Mouse (Mus musculus) CH12.LX (cell line): Measurements from ENCODE around the gene Tspear. TPM values are rescaled to one million over a fixed set of nuclear protein-coding genes. Genes with fewer than 3 reads are reported as not detected.
A peak's percentile ranks its signal among the peaks of the same experiment; 100 is the strongest.

Experiments
- DNase-seq: peaks from one replicate; pipeline ENCODE4 v3.0.0-alpha.2; 2013; ENCODE audit errors: extremely low read depth
- H3K27ac ChIP-seq: 2 replicates; pipeline ENCODE4 v1.5.1; 2012; ENCODE audit warnings: low read depth, mild to moderate bottlenecking, control low read depth, moderate library complexity; ENCODE audit not compliant: insufficient read depth
- H3K27me3 ChIP-seq: replicated peaks from 2 replicates; pipeline ENCODE3; 2012; ENCODE audit warnings: inconsistent platforms
- H3K36me3 ChIP-seq, 2 experiments: replicated peaks in 1 of 2; 2 replicates each; pipeline versions ENCODE3 to v1.6.1; 2012; ENCODE audit warnings: inconsistent platforms in 1 of 2, low read length in 1 of 2, mild to moderate bottlenecking in 1 of 2, mixed read lengths in 1 of 2, moderate library complexity in 1 of 2; ENCODE audit not compliant: control insufficient read depth in 1 of 2, insufficient read depth in 1 of 2
- H3K4me1 ChIP-seq, 2 experiments: 2 replicates each; pipeline ENCODE4 v1.6.1; 2012; ENCODE audit warnings: inconsistent platforms in 1 of 2, moderate library complexity in 1 of 2; ENCODE audit not compliant: insufficient read depth in 2 of 2, control insufficient read depth in 1 of 2
- H3K4me2 ChIP-seq: 2 replicates; pipeline ENCODE4 v1.6.1; 2012; ENCODE audit warnings: low read depth, mild to moderate bottlenecking, control low read depth; ENCODE audit not compliant: poor library complexity, insufficient read depth, severe bottlenecking
- H3K4me3 ChIP-seq, 3 experiments: fragments of 150-350 bp in 1 of 3; sonication (generic) in 1 of 3; replicated peaks in 1 of 3; 2 replicates each; pipeline versions ENCODE3 to v1.5.1; 2011 to 2012; ENCODE audit warnings: low read depth in 2 of 3, low read length in 2 of 3, mild to moderate bottlenecking in 2 of 3, moderate library complexity in 2 of 3, control low read depth in 1 of 3, improper control_type of control experiment in 1 of 3, inconsistent platforms in 1 of 3, mixed read lengths in 1 of 3; ENCODE audit not compliant: poor library complexity in 1 of 3
- H3K79me2 ChIP-seq: replicated peaks from 2 replicates; pipeline ENCODE4 v1.6.1; 2012; ENCODE audit warnings: mild to moderate bottlenecking, moderate library complexity; ENCODE audit not compliant: control insufficient read depth, poor library complexity, insufficient read depth, severe bottlenecking; ENCODE audit errors: extremely low read depth
- H3K9ac ChIP-seq: 2 replicates; pipeline ENCODE4 v1.6.1; 2012; ENCODE audit warnings: low read depth, mild to moderate bottlenecking, control low read depth, moderate library complexity; ENCODE audit not compliant: insufficient read depth
- H3K9me3 ChIP-seq: replicated peaks from 2 replicates; pipeline ENCODE3; 2012; ENCODE audit warnings: low read length, inconsistent platforms, mixed read lengths
- BHLHE40 ChIP-seq: IDR thresholded peaks from 2 replicates; pipeline ENCODE4 v1.6.1; 2011; ENCODE audit warnings: mild to moderate bottlenecking, low read depth, low read length, improper control_type of control experiment
- CTCF ChIP-seq, 2 experiments: IDR thresholded peaks in 1 of 2; conservative IDR thresholded peaks in 1 of 2; 2 replicates each; pipeline ENCODE4 v1.5.1; 2011 to 2012; ENCODE audit warnings: low read depth in 2 of 2, low read length in 2 of 2, improper control_type of control experiment in 1 of 2, inconsistent platforms in 1 of 2, mild to moderate bottlenecking in 1 of 2, moderate library complexity in 1 of 2
- E2F4 ChIP-seq: IDR thresholded peaks from 2 replicates; pipeline ENCODE4 v1.6.1; 2011; ENCODE audit warnings: low read depth, low read length, improper control_type of control experiment; ENCODE audit not compliant: insufficient replicate concordance
- ELF1 ChIP-seq: IDR thresholded peaks from 2 replicates; pipeline ENCODE4 v1.6.1; 2014; ENCODE audit warnings: low read depth, mild to moderate bottlenecking, inconsistent platforms, low read length, improper control_type of control experiment
- EP300 ChIP-seq: IDR thresholded peaks from 2 replicates; pipeline ENCODE4 v1.6.1; 2011; ENCODE audit warnings: low read length, improper control_type of control experiment
- JUN ChIP-seq: IDR thresholded peaks from 2 replicates; pipeline ENCODE4 v1.6.1; 2011; ENCODE audit warnings: low read depth, mild to moderate bottlenecking, low read length, improper control_type of control experiment, moderate library complexity; ENCODE audit not compliant: insufficient read depth
- KAT2A ChIP-seq: IDR thresholded peaks from 2 replicates; pipeline ENCODE4 v1.6.1; 2012; ENCODE audit warnings: low read length, improper control_type of control experiment, inconsistent platforms; ENCODE audit not compliant: insufficient replicate concordance
- MAFK ChIP-seq: IDR thresholded peaks from 2 replicates; pipeline ENCODE4 v1.6.1; 2011; ENCODE audit warnings: low read length, improper control_type of control experiment; ENCODE audit not compliant: insufficient replicate concordance
- MEF2A ChIP-seq: IDR thresholded peaks from 2 replicates; pipeline ENCODE4 v1.6.1; 2014; ENCODE audit warnings: low read depth, mild to moderate bottlenecking, inconsistent platforms, low read length, improper control_type of control experiment, borderline replicate concordance
- MYC ChIP-seq: IDR thresholded peaks from 2 replicates; pipeline ENCODE4 v1.6.1; 2011; ENCODE audit warnings: low read depth, mild to moderate bottlenecking, improper control_type of control experiment, low read length
- NELFE ChIP-seq: IDR thresholded peaks from 2 replicates; pipeline ENCODE4 v1.6.1; 2011; ENCODE audit warnings: low read depth, low read length, improper control_type of control experiment
- NRF1 ChIP-seq: IDR thresholded peaks from 2 replicates; pipeline ENCODE4 v1.6.1; 2014; ENCODE audit warnings: low read depth, mild to moderate bottlenecking, inconsistent platforms, low read length, improper control_type of control experiment, moderate library complexity
- PAX5 ChIP-seq: IDR thresholded peaks from 2 replicates; pipeline ENCODE4 v1.6.1; 2012; ENCODE audit warnings: low read length, inconsistent platforms, mixed read lengths
- POLR2A ChIP-seq: IDR thresholded peaks from 2 replicates; pipeline ENCODE4 v1.6.1; 2011; ENCODE audit warnings: low read depth, mild to moderate bottlenecking, improper control_type of control experiment, low read length
- POLR2AphosphoS2 ChIP-seq: IDR thresholded peaks from 2 replicates; pipeline ENCODE4 v1.6.1; 2011; ENCODE audit warnings: low read depth, low read length, improper control_type of control experiment
- RAD21 ChIP-seq: IDR thresholded peaks from 2 replicates; pipeline ENCODE4 v1.6.1; 2011; ENCODE audit warnings: low read depth, mild to moderate bottlenecking, low read length, improper control_type of control experiment, moderate library complexity
- SMC3 ChIP-seq: IDR thresholded peaks from 2 replicates; pipeline ENCODE4 v1.6.1; 2011; ENCODE audit warnings: low read depth, low read length, improper control_type of control experiment
- USF2 ChIP-seq: conservative IDR thresholded peaks from 2 replicates; pipeline ENCODE4 v1.6.1; 2011; ENCODE audit warnings: low read depth, low read length, improper control_type of control experiment
- ZKSCAN1 ChIP-seq: IDR thresholded peaks from 2 replicates; pipeline ENCODE4 v1.6.1; 2012; ENCODE audit warnings: low read depth, inconsistent platforms, low read length, improper control_type of control experiment, borderline replicate concordance
- dilution Hi-C: fragments of 300-500 bp; cut with MboI; formaldehyde crosslinking; loops from 2 replicates; pipeline ENCODE4 v1.14.3; 2020; ENCODE audit warnings: low sequenced_read_pairs; ENCODE audit not compliant: extremely low pct_unique_long_range_greater_than_20kb, extremely low pct_ligation_motif_present
- in situ Hi-C: fragments of 300-500 bp; cut with MboI; formaldehyde crosslinking; loops from 3 replicates; pipeline ENCODE4 v1.14.3; 2019; ENCODE audit warnings: low sequenced_read_pairs, low pct_ligation_motif_present, low pct_unique_long_range_greater_than_20kb, mixed read lengths
- polyA plus RNA-seq: library from polyadenylated mRNA; unstranded; fragments of >175 nt; gene quantifications from 2 replicates; pipeline ENCODE4 v1.2.1, GENCODE M21; 2012; ENCODE audit warnings: low read depth; ENCODE audit not compliant: insufficient read length
- total RNA-seq, 2 experiments: library from RNA; depleted of rRNA; stranded (reverse); fragments of 300-350 nt in 1 of 2; fragments of >200 nt in 1 of 2; gene quantifications; 2 replicates each; pipeline ENCODE4 v1.2.3; 2012 to 2014

Tspear gene
- total and polyA plus RNA-seq, 3 experiments: 0.09 to 0.42 TPM; not detected in 1

GRCm38 (mm10) chr10:77913292-77913691 is 226.9 kb downstream of the Tspear start:
- Histone ChIP-seq H3K27ac (no peak overlapping the region), H3K79me2 (no peaks in the 10 kb centered on the region), H3K4me3 (no peak overlapping the region), H3K4me1 (peaks cover 7 to 10% of the 10 kb centered on the region in 2 experiments; a peak in 3 of 4 replicates), H3K4me2 (no peak overlapping the region), H3K9ac (no peak overlapping the region), H3K36me3 (no peaks in the 10 kb centered on the region), H3K9me3 (no peaks in the 10 kb centered on the region), H3K27me3 (peaks cover 88% of the 10 kb centered on the region)
- in situ Hi-C loops: no loop called here
- no peak for TF ChIP-seq POLR2A
- TF ChIP-seq ELF1: no peak
- no peak for TF ChIP-seq EP300
- TF ChIP-seq MEF2A: no peak
- no peak for TF ChIP-seq BHLHE40
- TF ChIP-seq ZKSCAN1: no peak
- TF ChIP-seq NELFE: no peak
- no peak for TF ChIP-seq MAFK
- no peak for TF ChIP-seq MYC
- TF ChIP-seq USF2: no peak
- TF ChIP-seq E2F4: no peak
- TF ChIP-seq POLR2AphosphoS2: no peak
- no peak for TF ChIP-seq PAX5
- TF ChIP-seq KAT2A: no peak
- TF ChIP-seq NRF1: no peak
- no peak for TF ChIP-seq JUN
- dilution Hi-C loops: no loop called here
- no peak for DNase-seq

- dilution Hi-C loops (no loop called here), in situ Hi-C loops (no loop called here)
- Histone ChIP-seq H3K36me3 (no peaks in the 10 kb centered on the region), H3K27ac (no peak overlapping the region), H3K9me3 (no peaks in the 10 kb centered on the region), H3K4me1 (peaks cover 7 to 10% of the 10 kb centered on the region in 2 experiments; a peak in 3 of 4 replicates), H3K79me2 (no peaks in the 10 kb centered on the region), H3K4me3 (no peak overlapping the region), H3K4me2 (no peak overlapping the region), H3K27me3 (peaks cover 85% of the 10 kb centered on the region), H3K9ac (no peak overlapping the region)
- TF ChIP-seq CTCF (conservative IDR thresholded peaks at IDR 0.05 in 1 of 2, IDR thresholded peaks at IDR 0.05 in 1 of 2; ENCODE audit: low read depth in 2 of 2, low read length in 2 of 2): peak; percentile 74 to 78
- no peak for TF ChIP-seq NRF1
- TF ChIP-seq USF2: no peak
- TF ChIP-seq RAD21: peak; percentile 36
- peak; percentile 67 for TF ChIP-seq SMC3
- peak; percentile 31 for DNase-seq
Observed at GRCm38 (mm10) chr10:77916636-77917335, 230.4 kb downstream of the Tspear start.
